Mouse (Mus musculus) neural tube, embryonic 14.5 days (tissue): ENCODE measurements around the gene Naa50. TPM values are rescaled to one million over a fixed set of nuclear protein-coding genes. Genes with fewer than 3 reads are reported as not detected.

ENCODE experiments used
- ATAC-seq: fragments of 200-750 bp; cut with Nextera tagmentation; 2 replicates; pipeline ENCODE4 v1.8.0; 2017; ENCODE audit warnings: low read depth, mild to moderate bottlenecking, moderate TSS enrichment, moderate library complexity
- H3K27ac ChIP-seq: fragments of 300-500 bp; sonication (generic); 2 replicates; pipeline ENCODE4 v1.5.1; 2014; ENCODE audit warnings: low read depth, mild to moderate bottlenecking, control low read depth, low read length, moderate library complexity, mixed read lengths
- H3K27me3 ChIP-seq: fragments of 300-500 bp; sonication (generic); 2 replicates; pipeline ENCODE4 v1.6.1; 2014; ENCODE audit warnings: low read length; ENCODE audit not compliant: control insufficient read depth, insufficient read depth
- H3K36me3 ChIP-seq: fragments of 300-500 bp; sonication (generic); 2 replicates; pipeline ENCODE4 v1.6.1; 2014; ENCODE audit warnings: low read length, mixed read lengths; ENCODE audit not compliant: control insufficient read depth, insufficient read depth
- H3K4me1 ChIP-seq: fragments of 300-500 bp; sonication (generic); 2 replicates; pipeline ENCODE4 v1.6.1; 2014; ENCODE audit warnings: low read length; ENCODE audit not compliant: control insufficient read depth, insufficient read depth
- H3K4me2 ChIP-seq: fragments of 300-500 bp; sonication (generic); 2 replicates; pipeline ENCODE4 v1.6.1; 2014; ENCODE audit warnings: mild to moderate bottlenecking, low read depth, low read length, control low read depth
- H3K4me3 ChIP-seq: fragments of 300-500 bp; sonication (generic); 2 replicates; pipeline ENCODE4 v1.5.1; 2014; ENCODE audit warnings: low read depth, low read length, control low read depth, mixed read lengths
- H3K9ac ChIP-seq: fragments of 300-500 bp; sonication (generic); replicated peaks from 2 replicates; pipeline ENCODE4 v1.6.1; 2014; ENCODE audit warnings: low read depth, mild to moderate bottlenecking, control low read depth, low read length, mixed read lengths
- H3K9me3 ChIP-seq: fragments of 300-500 bp; sonication (generic); 2 replicates; pipeline ENCODE4 v1.6.1; 2016; ENCODE audit warnings: low read length; ENCODE audit not compliant: control insufficient read depth
- WGBS: fragments of 180-500 bp; shearing (Covaris S2); extraction: QIAGEN DNeasy Blood & Tissue Kit; methylation state at CpG from one replicate; pipeline ENCODE4 v1.1.7; 2014; 5-methylcytosine and 5-hydroxymethylcytosine counted together
- polyA plus RNA-seq: library from polyadenylated mRNA; unstranded; fragments of >200 nt; fragmentation: Nextera tagmentation; extraction: Ambion mirVana; gene quantifications from 2 replicates; pipeline ENCODE4 v1.2.1, GENCODE M21; 2014

Naa50 gene
- polyA plus RNA-seq, 1 experiment from 2014 or later = 37.7 TPM

- Histone ChIP-seq H3K9me3 (no peaks in the 10 kb centered on the region), H3K4me1 (peaks cover 6% of the 10 kb centered on the region), H3K4me2 (no peak overlapping the region), H3K36me3 (no peaks in the 10 kb centered on the region), H3K27me3 (0 out of 2 replicates have a peak, but pooled peaks cover under 1% of the 10 kb centered on the region), H3K27ac (no peak overlapping the region), H3K4me3 (no peak overlapping the region), H3K9ac (no peak overlapping the region)
- ATAC-seq = no peak
- WGBS = 71% methylated on average over 1 of the region's 1 CpGs
Measured at GRCm38 (mm10) chr16:44178555-44178954, 38.9 kb downstream of the Naa50 start.

- no peak overlapping the region for H3K27ac ChIP-seq
- H3K4me2 ChIP-seq = no peak overlapping the region
- H3K4me1 ChIP-seq = no peaks in the 10 kb centered on the region
- H3K27me3 ChIP-seq = no peaks in the 10 kb centered on the region
- ATAC-seq = no peak
- no peak overlapping the region for H3K4me3 ChIP-seq
- no peak overlapping the region for H3K9ac ChIP-seq
- H3K9me3 ChIP-seq = no peaks in the 10 kb centered on the region
- no peaks in the 10 kb centered on the region for H3K36me3 ChIP-seq
- 100% methylated on average over 1 of the region's 1 CpGs for WGBS
Measured at GRCm38 (mm10) chr16:44182597-44182996, 43.0 kb downstream of the Naa50 start.

DNA sequence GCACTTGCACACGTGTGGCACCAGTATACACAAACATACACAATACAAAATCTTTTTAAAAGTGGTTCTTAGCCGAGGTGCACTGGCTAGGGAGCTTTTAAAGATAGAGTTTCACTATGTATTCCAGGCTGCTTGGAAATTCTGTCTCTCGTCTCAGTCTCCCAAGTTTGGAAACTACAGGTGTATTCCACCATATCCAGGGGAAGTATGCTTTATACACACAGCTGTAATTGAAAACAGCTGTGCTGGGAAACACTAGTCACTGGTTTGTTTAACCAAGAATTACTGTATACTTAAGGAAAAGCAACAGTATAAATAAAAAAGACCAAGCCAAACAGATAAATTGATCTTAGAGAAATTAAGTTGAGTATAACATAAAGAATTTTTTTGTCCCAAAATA is 45.1 kb downstream of the Naa50 start:
- no peak for ATAC-seq
- H3K27me3 ChIP-seq = no peaks in the 10 kb centered on the region
- H3K9ac ChIP-seq = no peak overlapping the region
- H3K27ac ChIP-seq = no peak overlapping the region
- H3K9me3 ChIP-seq = no peaks in the 10 kb centered on the region
- WGBS = 90% methylated on average over 3 of the region's 3 CpGs
- no peak overlapping the region for H3K4me2 ChIP-seq
- no peaks in the 10 kb centered on the region for H3K36me3 ChIP-seq
- no peak overlapping the region for H3K4me3 ChIP-seq
- no peaks in the 10 kb centered on the region for H3K4me1 ChIP-seq

DNA sequence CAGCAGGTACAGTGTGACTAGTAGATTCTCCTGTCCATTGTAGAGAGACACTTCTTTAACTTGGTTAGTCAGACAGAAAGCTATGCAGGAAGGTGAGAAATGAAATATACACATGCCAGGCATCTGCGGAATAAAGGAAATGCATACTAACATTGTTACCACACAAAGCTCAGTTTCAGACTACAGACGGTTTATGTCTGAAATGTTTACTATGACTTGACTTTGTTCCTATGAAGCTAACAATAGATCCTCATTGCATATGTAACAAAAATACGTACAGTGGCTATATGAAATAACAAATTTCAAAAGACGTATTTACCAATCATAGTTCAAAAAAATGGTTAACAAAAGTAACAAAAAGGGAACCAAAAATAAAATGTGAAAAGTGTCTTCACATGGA is 47.5 kb downstream of the Naa50 start:
- no peaks in the 10 kb centered on the region for H3K9me3 ChIP-seq
- H3K4me2 ChIP-seq = no peak overlapping the region
- no peaks in the 10 kb centered on the region for H3K27me3 ChIP-seq
- H3K4me1 ChIP-seq = no peaks in the 10 kb centered on the region
- no peak for ATAC-seq
- no peak overlapping the region for H3K9ac ChIP-seq
- no peak overlapping the region for H3K27ac ChIP-seq
- no peaks in the 10 kb centered on the region for H3K36me3 ChIP-seq
- 94% methylated on average over 4 of the region's 4 CpGs for WGBS
- H3K4me3 ChIP-seq = no peak overlapping the region

DNA sequence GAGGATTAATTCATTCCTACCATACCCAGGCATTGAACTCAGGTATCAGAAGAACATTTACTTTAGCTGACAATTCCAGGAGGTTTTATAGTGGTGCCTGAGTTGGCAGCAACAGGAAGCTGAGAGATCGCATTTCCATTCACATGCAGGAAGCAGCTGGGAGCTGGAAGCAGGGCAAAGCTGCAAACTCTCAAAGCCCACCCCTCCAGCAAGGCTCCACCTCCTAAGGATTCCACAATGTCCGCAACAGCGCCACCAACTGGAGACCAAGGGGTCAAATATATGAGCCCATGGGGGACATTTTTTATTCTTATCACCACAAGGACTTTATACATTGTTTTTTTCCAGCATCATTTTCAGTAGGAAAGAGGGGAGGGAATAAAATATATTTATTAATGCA is 49.1 kb downstream of the Naa50 start:
- Histone ChIP-seq H3K27me3 (no peaks in the 10 kb centered on the region), H3K4me1 (no peaks in the 10 kb centered on the region), H3K4me2 (no peak overlapping the region), H3K9ac (no peak overlapping the region), H3K27ac (no peak overlapping the region), H3K9me3 (no peaks in the 10 kb centered on the region), H3K4me3 (no peak overlapping the region), H3K36me3 (no peaks in the 10 kb centered on the region)
- ATAC-seq = no peak
- whole genome bisulfite sequencing = 94% methylated on average over 3 of the region's 3 CpGs

DNA sequence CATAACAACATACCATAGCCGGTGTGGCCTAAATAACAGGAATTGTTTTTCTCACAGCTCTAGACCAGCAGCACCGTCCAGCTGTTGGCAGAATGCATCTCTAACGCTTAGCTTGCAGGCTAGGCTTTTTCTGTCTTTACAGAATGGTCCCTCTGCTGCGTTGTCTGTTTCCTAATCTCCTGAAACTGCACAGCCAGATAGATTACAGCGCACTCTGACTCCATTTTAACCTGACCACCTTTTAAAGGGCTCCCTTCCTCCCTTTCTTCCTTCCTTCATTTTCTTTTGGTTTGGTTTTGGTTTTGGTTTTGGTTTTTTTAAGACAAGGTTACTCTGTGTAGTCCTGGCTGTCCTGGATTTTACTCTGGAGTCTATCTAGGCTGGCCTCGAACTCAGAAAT is 50.4 kb downstream of the Naa50 start:
- H3K36me3 ChIP-seq = no peaks in the 10 kb centered on the region
- H3K27ac ChIP-seq = no peak overlapping the region
- no peak overlapping the region for H3K4me3 ChIP-seq
- H3K27me3 ChIP-seq = no peaks in the 10 kb centered on the region
- no peaks in the 10 kb centered on the region for H3K4me1 ChIP-seq
- no peak overlapping the region for H3K4me2 ChIP-seq
- 95% methylated on average over 6 of the region's 6 CpGs for WGBS
- H3K9ac ChIP-seq = no peak overlapping the region
- no peaks in the 10 kb centered on the region for H3K9me3 ChIP-seq
- no peak for ATAC-seq

GRCm38 (mm10) chr16:44190968-44191367 is 51.3 kb downstream of the Naa50 start:
- 95% methylated on average over 2 of the region's 2 CpGs for WGBS
- no peak for ATAC-seq

GRCm38 (mm10) chr16:44199066-44199703 is 59.6 kb downstream of the Naa50 start:
- Histone ChIP-seq H3K27me3 (no peaks in the 10 kb centered on the region), H3K4me1 (no peaks in the 10 kb centered on the region), H3K27ac (no peak overlapping the region), H3K4me3 (no peak overlapping the region), H3K36me3 (peaks cover 10% of the 10 kb centered on the region), H3K9me3 (no peaks in the 10 kb centered on the region), H3K4me2 (no peak overlapping the region), H3K9ac (no peak overlapping the region)
- 91% methylated on average over 14 of the region's 14 CpGs for WGBS
- ATAC-seq = no peak

More at GRCm38 (mm10) chr16:44190968-44191367, 51.3 kb downstream of the Naa50 start:
- Histone ChIP-seq H3K9ac (no peak overlapping the region), H3K4me3 (no peak overlapping the region), H3K36me3 (no peaks in the 10 kb centered on the region), H3K9me3 (no peaks in the 10 kb centered on the region), H3K4me1 (no peaks in the 10 kb centered on the region), H3K4me2 (no peak overlapping the region), H3K27ac (no peak overlapping the region), H3K27me3 (no peaks in the 10 kb centered on the region)

- Histone ChIP-seq H3K4me1 (no peaks in the 10 kb centered on the region), H3K4me2 (no peak overlapping the region), H3K36me3 (peaks cover 10% of the 10 kb centered on the region), H3K9me3 (no peaks in the 10 kb centered on the region), H3K27ac (no peak overlapping the region), H3K27me3 (no peaks in the 10 kb centered on the region), H3K9ac (no peak overlapping the region), H3K4me3 (no peak overlapping the region)
- ATAC-seq = no peak
- WGBS = 96% methylated on average over 4 of the region's 4 CpGs
Measured at GRCm38 (mm10) chr16:44200146-44200545, 60.5 kb downstream of the Naa50 start.
